Mouse (Mus musculus) stomach, embryonic 14.5 days (tissue): ENCODE measurements around the gene Parp14. TPM values are rescaled to one million over a fixed set of nuclear protein-coding genes. Genes with fewer than 3 reads are reported as not detected.

Experiments
- ATAC-seq: fragments of 200-750 bp; cut with Nextera tagmentation; 2 replicates; pipeline ENCODE4 v1.8.0; 2017; ENCODE audit warnings: low read depth, moderate TSS enrichment; ENCODE audit not compliant: insufficient number of reproducible peaks, insufficient read depth, low FRiP score
- H3K27ac ChIP-seq: fragments of 300-500 bp; sonication (generic); 2 replicates; pipeline ENCODE4 v1.5.1; 2014; ENCODE audit warnings: mild to moderate bottlenecking, low read length, moderate library complexity, mixed read lengths
- H3K27me3 ChIP-seq: fragments of 300-500 bp; sonication (generic); 2 replicates; pipeline ENCODE4 v1.6.1; 2014; ENCODE audit warnings: low read length, control low read depth, mixed read lengths; ENCODE audit not compliant: control insufficient read depth, insufficient read depth
- H3K36me3 ChIP-seq: fragments of 300-500 bp; sonication (generic); 2 replicates; pipeline ENCODE4 v1.6.1; 2014; ENCODE audit warnings: mild to moderate bottlenecking, control low read depth, low read length, moderate library complexity, mixed read lengths; ENCODE audit not compliant: control insufficient read depth, insufficient read depth
- H3K4me1 ChIP-seq: fragments of 300-500 bp; sonication (generic); 2 replicates; pipeline ENCODE4 v1.6.1; 2014; ENCODE audit warnings: low read length, control low read depth, mixed read lengths; ENCODE audit not compliant: control insufficient read depth, insufficient read depth
- H3K4me2 ChIP-seq: fragments of 300-500 bp; sonication (generic); replicated peaks from 2 replicates; pipeline ENCODE4 v1.6.1; 2014; ENCODE audit warnings: low read depth, low read length, control low read depth
- H3K4me3 ChIP-seq: fragments of 300-500 bp; sonication (generic); 2 replicates; pipeline ENCODE4 v1.5.1; 2014; ENCODE audit warnings: low read depth, low read length, control low read depth
- H3K9ac ChIP-seq: fragments of 300-500 bp; sonication (generic); replicated peaks from 2 replicates; pipeline ENCODE4 v1.6.1; 2014; ENCODE audit warnings: low read depth, mild to moderate bottlenecking, control low read depth, low read length, moderate library complexity, mixed read lengths
- H3K9me3 ChIP-seq: fragments of 300-500 bp; sonication (generic); 2 replicates; pipeline ENCODE4 v1.6.1; 2016; ENCODE audit warnings: low read depth, low read length, control low read depth; ENCODE audit not compliant: control insufficient read depth
- WGBS: fragments of 180-500 bp; shearing (Covaris S2); extraction: QIAGEN DNeasy Blood & Tissue Kit; methylation state at CpG from one replicate; pipeline ENCODE4 v1.1.7; 2014; 5-methylcytosine and 5-hydroxymethylcytosine counted together
- polyA plus RNA-seq: library from polyadenylated mRNA; unstranded; fragments of >200 nt; fragmentation: Nextera tagmentation; extraction: Ambion mirVana; gene quantifications from 2 replicates; pipeline ENCODE4 v1.2.1, GENCODE M21; 2014

Parp14 gene
- polyA plus RNA-seq, 1 experiment from 2014 or later = 1.2 TPM

GRCm38 (mm10) chr16:35874416-35874815 lies 3.1 kb upstream of the Parp14 start:
- Histone ChIP-seq H3K4me3 (no peak overlapping the region), H3K9me3 (no peaks in the 10 kb centered on the region), H3K9ac (no peak overlapping the region), H3K4me1 (0 out of 2 replicates have a peak, but pooled peaks cover 5% of the 10 kb centered on the region), H3K27ac (no peak overlapping the region), H3K27me3 (no peaks in the 10 kb centered on the region), H3K4me2 (no peak overlapping the region), H3K36me3 (no peaks in the 10 kb centered on the region)
- no peak for ATAC-seq
- 34% methylated on average over 3 of the region's 3 CpGs for WGBS

- Histone ChIP-seq H3K27ac (no peak overlapping the region), H3K4me3 (no peak overlapping the region; the same call in 1 of the 2 replicates), H3K4me2 (no peak overlapping the region; the same call in 1 of the 2 replicates), H3K4me1 (0 out of 2 replicates have a peak, but pooled peaks cover 5% of the 10 kb centered on the region), H3K36me3 (no peaks in the 10 kb centered on the region), H3K9me3 (no peaks in the 10 kb centered on the region), H3K27me3 (no peaks in the 10 kb centered on the region), H3K9ac (no peak overlapping the region)
- ATAC-seq = no peak
- WGBS = 27% methylated on average over 14 of the region's 14 CpGs
Measured at GRCm38 (mm10) chr16:35872410-35873006, 1.2 kb upstream of the Parp14 start.

- no peak for ATAC-seq
- Histone ChIP-seq H3K9me3 (no peaks in the 10 kb centered on the region), H3K4me3 (peak overlapping the region; percentile 70), H3K36me3 (no peaks in the 10 kb centered on the region), H3K27me3 (no peaks in the 10 kb centered on the region), H3K4me2 (peak overlapping the region; percentile 84), H3K27ac (no peak overlapping the region), H3K4me1 (0 out of 2 replicates have a peak, but pooled peaks cover 5% of the 10 kb centered on the region), H3K9ac (no peak overlapping the region)
- WGBS = 23% methylated on average over 12 of the region's 12 CpGs
Measured at GRCm38 (mm10) chr16:35871898-35872297, 554 bp upstream of the Parp14 start.

GRCm38 (mm10) chr16:35870581-35871047 lies 730 bp downstream of the Parp14 start:
- Histone ChIP-seq H3K27ac (no peak overlapping the region), H3K4me2 (peak overlapping the region; percentile 84), H3K9me3 (no peaks in the 10 kb centered on the region), H3K36me3 (no peaks in the 10 kb centered on the region), H3K4me1 (0 out of 2 replicates have a peak, but pooled peaks cover 5% of the 10 kb centered on the region), H3K9ac (peak overlapping the region; percentile 54), H3K27me3 (no peaks in the 10 kb centered on the region), H3K4me3 (peak overlapping the region; percentile 70)
- ATAC-seq = no peak
- 3% methylated on average over 12 of the region's 12 CpGs for WGBS

- Histone ChIP-seq H3K9me3 (no peaks in the 10 kb centered on the region), H3K4me3 (no peak overlapping the region), H3K36me3 (no peaks in the 10 kb centered on the region), H3K4me2 (no peak overlapping the region), H3K27ac (no peak overlapping the region), H3K4me1 (0 out of 2 replicates have a peak, but pooled peaks cover 5% of the 10 kb centered on the region), H3K27me3 (no peaks in the 10 kb centered on the region), H3K9ac (no peak overlapping the region)
- WGBS = 71% methylated on average over 6 of the region's 6 CpGs
- no peak for ATAC-seq
Measured at GRCm38 (mm10) chr16:35869656-35870055, 1.7 kb downstream of the Parp14 start.

- ATAC-seq = no peak
- WGBS = 35% methylated on average over 3 of the region's 3 CpGs
- Histone ChIP-seq H3K9me3 (no peaks in the 10 kb centered on the region), H3K4me2 (no peak overlapping the region), H3K27ac (no peak overlapping the region), H3K4me1 (0 out of 2 replicates have a peak, but pooled peaks cover 5% of the 10 kb centered on the region), H3K9ac (no peak overlapping the region), H3K4me3 (no peak overlapping the region), H3K27me3 (no peaks in the 10 kb centered on the region), H3K36me3 (no peaks in the 10 kb centered on the region)
Measured at GRCm38 (mm10) chr16:35869126-35869525, 2.2 kb downstream of the Parp14 start.

- H3K4me3 ChIP-seq = no peak overlapping the region
- WGBS = 74% methylated on average over 11 of the region's 11 CpGs
Measured at GRCm38 (mm10) chr16:35867726-35868125, 3.6 kb downstream of the Parp14 start.

GRCm38 (mm10) chr16:35862057-35862456 lies 9.3 kb downstream of the Parp14 start:
- Histone ChIP-seq H3K9me3 (no peaks in the 10 kb centered on the region), H3K27ac (no peak overlapping the region), H3K36me3 (no peaks in the 10 kb centered on the region), H3K4me3 (no peak overlapping the region), H3K4me1 (no peaks in the 10 kb centered on the region), H3K27me3 (no peaks in the 10 kb centered on the region), H3K9ac (no peak overlapping the region), H3K4me2 (no peak overlapping the region)
- 90% methylated on average over 1 of the region's 1 CpGs for WGBS
- no peak for ATAC-seq

More at GRCm38 (mm10) chr16:35867726-35868125, 3.6 kb downstream of the Parp14 start:
- H3K9me3 ChIP-seq = no peaks in the 10 kb centered on the region
- H3K36me3 ChIP-seq = no peaks in the 10 kb centered on the region
- ATAC-seq = no peak
- H3K27me3 ChIP-seq = no peaks in the 10 kb centered on the region
- 0 out of 2 replicates have a peak, but pooled peaks cover 5% of the 10 kb centered on the region for H3K4me1 ChIP-seq
- no peak overlapping the region for H3K9ac ChIP-seq
- no peak overlapping the region for H3K27ac ChIP-seq
- H3K4me2 ChIP-seq = no peak overlapping the region
